Mouse (Mus musculus): ENCODE measurements around the gene Setd6. TPM values are rescaled to one million over a fixed set of nuclear protein-coding genes. Genes with fewer than 3 reads are reported as not detected.

The Setd6 gene
- polyA plus RNA-seq, 1 experiment from 2014 or later: 14.0 TPM

DNA sequence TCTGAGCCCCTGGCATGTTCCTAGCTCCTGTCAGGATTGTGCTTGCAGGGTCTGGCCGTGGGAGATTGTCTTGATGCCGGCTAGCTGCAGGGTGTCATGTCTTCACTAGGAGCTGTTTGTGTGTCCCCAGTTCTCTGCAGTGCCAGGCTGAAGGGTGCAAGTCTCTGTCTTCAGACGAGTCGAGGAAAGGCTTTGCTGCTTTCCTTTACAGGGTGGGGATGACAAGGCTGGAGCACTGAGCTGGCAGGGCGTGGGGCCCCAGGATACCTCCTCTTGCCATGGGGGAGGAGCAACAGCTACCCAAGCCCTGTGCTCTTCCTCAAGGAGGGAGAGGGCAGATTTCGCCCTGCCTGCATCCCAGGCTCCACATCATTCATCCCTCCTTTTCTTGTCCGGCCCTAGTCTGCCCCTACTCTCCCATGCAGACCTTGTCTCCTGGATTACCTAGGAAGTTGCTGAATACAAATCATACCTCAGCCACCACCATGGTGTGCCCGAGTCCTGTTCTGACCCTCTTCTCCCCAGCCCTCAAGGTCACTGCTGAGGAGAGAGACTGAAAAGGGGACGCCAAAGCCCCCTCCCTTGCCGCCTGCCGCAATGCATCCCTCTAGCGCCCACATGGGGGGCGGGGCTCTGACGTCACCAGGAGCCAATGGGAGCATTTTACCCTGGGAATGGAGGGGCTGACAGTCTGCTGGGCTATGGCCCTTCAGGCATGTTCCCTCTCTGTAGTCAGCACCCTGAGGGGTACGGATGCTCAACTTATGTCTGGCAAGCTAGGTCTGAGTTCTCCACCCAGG lies 12.0 kb upstream of the Setd6 start:
- no peak for TF ChIP-seq EP300 (IDR thresholded peaks at IDR 0.05; ENCODE audit: low read depth)
- TF ChIP-seq CTCF (IDR thresholded peaks at IDR 0.05; ENCODE audit: low read depth): no peak
- Histone ChIP-seq H3K27ac (ENCODE audit: low read depth) (no peak overlapping the region), H3K4me3 (ENCODE audit: low read depth, low read length) (peak overlapping the region; percentile 45; the same call in 1 of the 2 replicates), H3K9ac (replicated peaks) (peak overlapping the region; percentile 2; the same call in 1 of the 2 replicates), H3K36me3 (replicated peaks; ENCODE audit: insufficient read depth, low read length) (no peaks in the 10 kb centered on the region), H3K4me1 (ENCODE audit: insufficient read depth) (peaks cover 7% of the 10 kb centered on the region; the same call in 1 of the 2 replicates), H3K4me2 (ENCODE audit: low read depth, low read length) (peak overlapping the region; percentile 85), H3K9me3 (ENCODE audit: low read length) (no peaks in the 10 kb centered on the region), H3K27me3 (ENCODE audit: insufficient read depth, low read length) (peaks cover 24% of the 10 kb centered on the region)
- DNase-seq (no peak), ATAC-seq (0 out of 2 replicates have a peak, but pooled peaks have one; percentile 12)
- 10% methylated on average over 14 of the region's 15 CpGs for WGBS (ENCODE audit: insufficient replicate concordance)

- H3K36me3 ChIP-seq (replicated peaks; ENCODE audit: insufficient read depth, low read length): no peaks in the 10 kb centered on the region
- TF ChIP-seq EP300 (IDR thresholded peaks at IDR 0.05; ENCODE audit: low read depth) (no peak), CTCF (IDR thresholded peaks at IDR 0.05; ENCODE audit: low read depth) (no peak)
- H3K9ac ChIP-seq (replicated peaks): no peak overlapping the region
- no peaks in the 10 kb centered on the region for H3K9me3 ChIP-seq (ENCODE audit: low read length)
- ATAC-seq: no peak
- WGBS (ENCODE audit: insufficient replicate concordance): 83% methylated on average over 3 of the region's 3 CpGs
- DNase-seq: no peak
- H3K4me1 ChIP-seq (ENCODE audit: insufficient read depth): peaks cover 7% of the 10 kb centered on the region; the same call in 1 of the 2 replicates
- H3K4me3 ChIP-seq (ENCODE audit: low read depth, low read length): no peak overlapping the region
- H3K27me3 ChIP-seq (ENCODE audit: insufficient read depth, low read length): peaks cover 24% of the 10 kb centered on the region
- H3K4me2 ChIP-seq (ENCODE audit: low read depth, low read length): no peak overlapping the region
- no peak overlapping the region for H3K27ac ChIP-seq (ENCODE audit: low read depth)
Measured at GRCm38 (mm10) chr8:95704538-95704937, 11.1 kb upstream of the Setd6 start.

DNA sequence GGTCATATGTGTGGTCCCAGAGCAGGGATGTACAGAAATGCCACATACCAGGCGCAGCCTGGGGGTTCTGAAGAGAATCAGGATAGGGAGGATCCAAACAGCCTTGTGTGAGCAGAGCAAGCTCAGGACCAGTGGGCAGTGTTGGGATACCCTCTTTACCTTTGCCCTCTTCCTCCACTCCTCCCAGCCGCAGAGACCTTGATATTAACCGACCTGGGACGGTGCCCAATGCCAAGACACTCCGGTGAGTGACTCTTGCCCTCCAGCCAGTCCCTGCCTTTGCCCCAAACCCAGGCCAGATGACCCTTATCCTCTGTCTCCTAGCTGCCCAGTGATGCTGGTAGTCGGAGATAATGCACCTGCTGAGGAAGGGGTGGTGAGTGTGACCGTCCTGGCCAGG lies 6.1 kb upstream of the Setd6 start:
- ATAC-seq: no peak

GRCm38 (mm10) chr8:95711029-95711428 lies 4.7 kb upstream of the Setd6 start:
- Histone ChIP-seq H3K4me3 (ENCODE audit: low read depth, low read length) (no peak overlapping the region), H3K9ac (replicated peaks) (no peak overlapping the region), H3K4me1 (ENCODE audit: insufficient read depth) (peaks cover 5% of the 10 kb centered on the region), H3K27me3 (ENCODE audit: insufficient read depth, low read length) (no peaks in the 10 kb centered on the region), H3K9me3 (ENCODE audit: low read length) (no peaks in the 10 kb centered on the region), H3K27ac (ENCODE audit: low read depth) (no peak overlapping the region), H3K36me3 (replicated peaks; ENCODE audit: insufficient read depth, low read length) (no peaks in the 10 kb centered on the region), H3K4me2 (ENCODE audit: low read depth, low read length) (no peak overlapping the region)
- ATAC-seq (no peak), DNase-seq (no peak)
- WGBS (ENCODE audit: insufficient replicate concordance): 73% methylated on average over 3 of the region's 3 CpGs
- TF ChIP-seq EP300 (IDR thresholded peaks at IDR 0.05; ENCODE audit: low read depth) (no peak), CTCF (IDR thresholded peaks at IDR 0.05; ENCODE audit: low read depth) (no peak)

More for the DNA sequence above, 6.1 kb upstream of the Setd6 start:
- H3K27ac ChIP-seq (ENCODE audit: low read depth): no peak overlapping the region
- no peak overlapping the region for H3K4me3 ChIP-seq (ENCODE audit: low read depth, low read length)
- DNase-seq: no peak
- H3K36me3 ChIP-seq (replicated peaks; ENCODE audit: insufficient read depth, low read length): no peaks in the 10 kb centered on the region
- H3K27me3 ChIP-seq (ENCODE audit: insufficient read depth, low read length): no peaks in the 10 kb centered on the region
- H3K4me2 ChIP-seq (ENCODE audit: low read depth, low read length): no peak overlapping the region
- H3K9ac ChIP-seq (replicated peaks): no peak overlapping the region
- WGBS (ENCODE audit: insufficient replicate concordance): 77% methylated on average over 7 of the region's 7 CpGs
- H3K9me3 ChIP-seq (ENCODE audit: low read length): no peaks in the 10 kb centered on the region
- H3K4me1 ChIP-seq (ENCODE audit: insufficient read depth): peaks cover 5% of the 10 kb centered on the region
- TF ChIP-seq EP300 (IDR thresholded peaks at IDR 0.05; ENCODE audit: low read depth) (no peak), CTCF (IDR thresholded peaks at IDR 0.05; ENCODE audit: low read depth) (no peak)

DNA sequence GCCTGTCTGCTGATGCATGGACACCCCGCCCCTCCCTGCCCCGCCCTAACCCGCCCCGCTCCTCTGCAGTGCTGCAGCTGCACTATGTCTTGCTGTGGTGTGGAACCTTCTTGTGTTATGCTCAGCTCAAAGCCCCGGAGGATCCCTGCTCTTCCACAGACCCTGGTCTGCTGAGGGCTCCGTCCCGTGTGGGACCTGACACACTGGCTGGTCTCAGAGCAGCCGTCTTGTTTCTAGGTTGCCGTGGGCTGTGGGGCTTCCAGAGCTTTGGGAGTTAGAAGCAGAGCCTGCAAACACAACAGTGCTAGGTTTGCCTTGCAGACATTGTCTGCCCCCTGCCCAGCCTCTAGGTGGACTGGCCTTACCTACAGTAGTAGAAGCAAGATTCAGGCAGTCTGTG lies 3.3 kb upstream of the Setd6 start:
- no peaks in the 10 kb centered on the region for H3K27me3 ChIP-seq (ENCODE audit: insufficient read depth, low read length)
- no peak overlapping the region for H3K4me3 ChIP-seq (ENCODE audit: low read depth, low read length)
- TF ChIP-seq CTCF (IDR thresholded peaks at IDR 0.05; ENCODE audit: low read depth): no peak
- no peak for TF ChIP-seq EP300 (IDR thresholded peaks at IDR 0.05; ENCODE audit: low read depth)
- H3K9me3 ChIP-seq (ENCODE audit: low read length): no peaks in the 10 kb centered on the region
- DNase-seq: no peak
- no peak overlapping the region for H3K4me2 ChIP-seq (ENCODE audit: low read depth, low read length)
- peaks cover 18% of the 10 kb centered on the region for H3K4me1 ChIP-seq (ENCODE audit: insufficient read depth)
- no peak overlapping the region for H3K27ac ChIP-seq (ENCODE audit: low read depth)
- H3K9ac ChIP-seq (replicated peaks): no peak overlapping the region
- ATAC-seq: no peak
- 0 out of 2 replicates have a peak, but pooled peaks cover 4% of the 10 kb centered on the region for H3K36me3 ChIP-seq (replicated peaks; ENCODE audit: insufficient read depth, low read length)
- WGBS (ENCODE audit: insufficient replicate concordance): 72% methylated on average over 9 of the region's 9 CpGs

GRCm38 (mm10) chr8:95713100-95714010 lies 2.3 kb upstream of the Setd6 start:
- Histone ChIP-seq H3K4me2 (ENCODE audit: low read depth, low read length) (0 out of 2 replicates have a peak overlapping the region, but pooled peaks have one; percentile 9), H3K36me3 (replicated peaks; ENCODE audit: insufficient read depth, low read length) (peaks cover 11% of the 10 kb centered on the region), H3K27ac (ENCODE audit: low read depth) (no peak overlapping the region), H3K27me3 (ENCODE audit: insufficient read depth, low read length) (no peaks in the 10 kb centered on the region), H3K9ac (replicated peaks) (no peak overlapping the region), H3K9me3 (ENCODE audit: low read length) (no peaks in the 10 kb centered on the region), H3K4me3 (ENCODE audit: low read depth, low read length) (no peak overlapping the region), H3K4me1 (ENCODE audit: insufficient read depth) (peaks cover 18% of the 10 kb centered on the region)
- peak; percentile 94 for TF ChIP-seq CTCF (IDR thresholded peaks at IDR 0.05; ENCODE audit: low read depth)
- TF ChIP-seq EP300 (IDR thresholded peaks at IDR 0.05; ENCODE audit: low read depth): no peak
- ATAC-seq (peak; percentile 32), DNase-seq (peak; percentile 85)
- WGBS (ENCODE audit: insufficient replicate concordance): 72% methylated on average over 19 of the region's 19 CpGs
